Mouse (Mus musculus) hematopoietic stem cell, adult 5-6 weeks (primary cell): ENCODE results near the gene Tdrd6. TPM values are rescaled to one million over a fixed set of nuclear protein-coding genes. Genes with fewer than 3 reads are reported as not detected.
A peak's percentile ranks its signal among the peaks of the same experiment; 100 is the strongest.

Experiments
- ATAC-seq, 2 experiments: fragments of 125-278 bp in 1 of 2; replicated peaks in 1 of 2; 2 replicates each; pipeline ENCODE4 v1.8.0; 2016 to 2017; ENCODE audit warnings: inconsistent platforms in 2 of 2, mild to moderate bottlenecking in 2 of 2, moderate number of reproducible peaks in 2 of 2, low read depth in 1 of 2, moderate TSS enrichment in 1 of 2; ENCODE audit not compliant: low FRiP score in 2 of 2, poor library complexity in 2 of 2, severe bottlenecking in 2 of 2, insufficient read depth in 1 of 2, low TSS enrichment in 1 of 2
- total RNA-seq: library from RNA; stranded (forward); fragments of 172-1452, 232-1000 nt; gene quantifications from 2 replicates; pipeline ENCODE4 v1.2.3, GENCODE M21; 2017

Gene Tdrd6
- total RNA-seq, 1 experiment from 2014 or later, result not detected

DNA sequence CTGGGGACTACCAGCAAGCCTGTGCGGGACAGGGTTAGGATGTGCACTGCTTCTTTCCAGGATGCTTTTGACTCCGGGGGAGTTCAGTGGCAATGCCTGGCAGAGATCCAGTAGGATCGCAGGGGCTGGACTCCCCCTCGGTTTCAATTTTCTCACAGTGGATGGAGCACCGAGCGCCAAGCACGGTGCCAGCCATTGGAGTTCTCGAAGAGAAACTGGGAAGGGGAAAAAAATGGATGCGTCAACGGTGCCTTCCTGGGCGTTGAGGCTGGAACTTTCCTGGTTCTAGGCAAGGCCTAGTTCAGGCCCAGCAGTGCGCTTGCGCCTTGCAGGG, 295 bp upstream of the Tdrd6 start:
- ATAC-seq, result no peak

DNA sequence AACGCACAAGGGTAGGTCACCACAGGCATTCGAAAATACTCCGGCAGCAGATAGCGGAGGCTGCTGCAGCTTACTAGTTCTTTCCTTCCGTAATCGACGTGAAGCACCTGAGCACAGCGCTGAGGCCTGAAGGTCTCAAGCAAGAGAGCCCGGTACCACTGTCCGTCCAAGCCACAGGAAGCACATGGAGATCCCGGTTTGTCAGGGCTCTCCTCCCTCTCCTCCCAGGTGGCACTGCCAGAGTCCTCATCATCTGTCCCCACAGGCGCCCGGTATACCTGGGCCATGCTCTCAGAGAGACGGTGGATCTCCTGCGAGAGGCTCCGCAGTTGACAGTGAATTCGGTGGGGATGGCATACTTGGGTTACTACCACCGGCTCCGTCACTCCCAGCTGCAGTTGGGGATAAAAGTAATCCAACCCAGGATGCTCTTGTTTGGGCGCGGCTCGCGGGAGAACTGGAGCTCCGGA, 1.0 kb downstream of the Tdrd6 start:
- 0 out of 4 replicates have a peak, but pooled peaks of 1 of the 2 experiments have one; percentile 25 for ATAC-seq

DNA sequence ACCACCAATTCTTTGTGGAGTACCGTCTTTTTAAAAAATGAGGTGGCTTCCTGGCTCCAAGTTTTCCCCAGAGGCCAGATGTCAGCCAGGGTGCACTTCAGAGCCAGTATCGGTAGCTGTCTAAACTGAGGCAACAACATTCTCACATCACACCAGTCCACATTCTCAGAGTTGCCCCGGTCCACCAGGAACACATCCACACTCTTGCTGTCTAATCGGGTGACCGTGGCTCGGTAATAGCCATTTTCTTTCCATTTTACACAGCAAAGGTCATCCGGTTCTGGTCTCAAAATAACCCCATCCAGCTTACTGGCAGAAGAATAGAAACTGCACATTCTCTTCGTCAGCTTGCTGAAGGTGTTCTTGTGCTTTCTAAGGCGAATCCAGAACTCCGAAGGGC, 1.9 kb downstream of the Tdrd6 start:
- no peak for ATAC-seq

DNA sequence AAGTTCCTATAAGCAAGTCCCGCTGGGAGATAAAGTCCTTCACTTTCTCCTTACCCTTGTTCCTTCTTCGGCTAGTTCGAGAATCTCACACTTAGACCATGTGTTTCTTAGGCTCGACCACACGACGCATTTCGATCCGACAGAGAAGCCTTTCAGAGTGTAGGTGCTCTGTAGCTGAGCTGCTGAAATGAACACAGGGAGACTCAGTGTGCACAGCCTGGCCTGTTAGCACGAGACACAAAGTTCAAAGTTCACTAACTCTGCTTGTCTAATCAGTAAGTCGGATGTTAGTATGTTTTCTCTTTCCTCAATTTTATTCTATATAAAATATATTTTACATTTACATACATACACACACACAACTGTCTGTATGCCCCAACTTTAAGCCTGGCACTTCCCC, 8.0 kb downstream of the Tdrd6 start:
- no peak for ATAC-seq

DNA sequence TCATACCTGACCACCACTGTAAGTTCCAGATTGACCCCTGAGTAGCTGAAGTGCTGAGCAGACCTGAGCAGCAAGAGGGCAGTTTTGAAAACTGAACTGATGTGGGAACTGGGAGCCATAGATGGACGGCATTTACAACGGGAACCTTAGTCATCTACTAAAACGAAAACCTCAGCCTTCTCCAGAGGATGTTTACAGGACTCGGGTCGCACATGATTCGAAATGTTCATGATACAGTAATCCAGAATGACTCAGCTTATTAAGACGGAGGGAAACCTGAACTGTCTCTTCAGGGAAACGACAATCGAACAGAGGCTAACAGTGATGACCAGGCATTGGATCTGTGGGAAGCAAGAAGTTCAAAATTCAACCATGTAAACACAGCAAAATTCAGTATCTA, 10.9 kb downstream of the Tdrd6 start:
- ATAC-seq, result no peak

DNA sequence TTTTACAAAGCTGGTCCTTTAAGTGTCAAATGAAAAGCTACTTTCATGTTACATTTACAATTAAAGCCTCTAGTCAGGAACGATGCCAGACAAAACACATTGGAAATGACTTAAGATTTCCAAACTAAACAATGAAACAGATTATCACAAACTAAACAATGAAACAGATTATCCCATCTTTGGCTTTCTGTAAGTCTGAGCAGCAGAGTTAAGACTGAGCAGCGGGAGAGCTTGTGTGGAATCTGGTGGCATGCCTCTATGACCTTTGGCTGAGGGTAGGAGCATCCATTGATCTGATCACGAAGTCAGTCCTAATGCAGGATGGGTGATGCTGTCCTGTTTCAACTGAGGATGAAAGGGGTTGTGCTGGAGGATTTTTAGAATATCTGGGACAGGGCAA, 17.9 kb downstream of the Tdrd6 start:
- ATAC-seq, result no peak

DNA sequence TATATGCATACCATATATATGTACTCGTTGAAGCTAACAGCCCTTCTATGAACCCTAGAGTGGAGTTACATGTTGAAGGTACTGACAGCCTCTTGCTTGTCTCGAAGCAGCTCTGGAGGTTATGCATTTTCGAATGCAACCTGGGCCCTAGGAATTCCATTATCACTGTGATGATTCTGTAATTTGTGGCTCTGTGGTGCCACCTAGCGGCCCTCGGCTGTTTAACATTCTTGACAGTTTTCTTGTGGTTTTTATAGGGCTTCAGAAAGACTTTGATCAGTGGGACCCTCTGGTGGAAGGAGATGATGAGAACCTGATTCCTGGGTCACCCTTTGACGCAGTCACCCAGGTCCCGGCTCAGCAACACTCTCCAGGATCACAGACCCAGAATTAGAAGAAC, 18.5 kb downstream of the Tdrd6 start:
- peak in 1 of 2 experiments; percentile 76; a peak in 3 of 4 replicates for ATAC-seq

DNA sequence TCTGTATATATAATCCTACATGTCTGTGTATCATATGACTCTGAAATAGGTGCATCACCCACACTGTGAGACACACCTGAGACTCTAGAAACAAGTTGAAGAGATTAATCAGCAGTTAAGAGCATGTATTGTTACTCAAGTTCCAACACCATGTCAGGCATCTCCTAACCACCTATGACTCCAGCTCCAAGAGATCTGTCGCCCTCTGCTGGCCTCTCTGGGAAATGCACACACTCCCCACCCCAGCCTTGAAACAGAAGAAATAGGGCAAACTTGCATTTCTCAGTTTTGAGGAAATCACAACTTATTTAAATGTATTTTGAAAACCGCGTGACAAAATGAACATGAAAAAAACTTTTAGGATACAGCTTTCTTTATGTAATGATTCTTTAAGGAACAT, 23.4 kb downstream of the Tdrd6 start:
- peak; percentile 71 to 84; a peak in 1 of 4 replicates for ATAC-seq

DNA sequence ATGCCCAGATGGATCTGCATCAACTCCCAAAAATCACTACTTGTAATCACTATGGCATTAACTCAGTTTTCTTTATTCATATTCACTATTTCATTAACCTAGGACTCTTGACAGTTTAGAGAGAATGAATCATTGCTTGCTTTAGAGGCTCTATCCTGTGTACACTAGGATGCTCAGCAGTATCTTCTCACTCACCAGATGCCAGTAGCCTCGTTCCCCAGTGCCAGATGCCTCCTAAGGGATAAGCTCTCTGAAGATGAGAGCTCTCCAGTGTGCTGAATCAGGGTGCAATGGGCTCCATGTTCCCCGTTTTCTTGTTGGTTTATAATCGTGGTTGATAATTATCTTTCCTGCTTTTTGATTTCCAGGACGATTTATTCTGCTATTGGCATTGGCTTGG, 31.4 kb downstream of the Tdrd6 start:
- ATAC-seq, result no peak

DNA sequence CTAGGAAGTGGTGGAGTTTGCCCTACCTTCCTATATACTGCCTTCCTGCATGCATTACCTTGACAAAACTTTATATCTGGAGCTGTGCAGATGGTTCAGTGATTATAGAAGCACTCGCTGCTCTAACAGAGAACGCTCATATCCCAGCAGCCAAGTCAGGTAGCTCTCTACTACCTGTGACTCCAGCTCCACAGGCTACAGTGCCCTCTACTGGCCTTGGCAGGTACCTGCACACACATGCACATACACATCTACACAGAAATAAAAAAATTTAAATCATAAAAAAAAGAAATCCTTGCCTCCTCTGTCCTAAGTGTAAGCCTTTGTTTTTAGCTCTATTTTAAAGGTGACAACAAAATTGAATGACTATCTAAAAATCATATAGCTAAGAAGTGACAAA, 32.4 kb downstream of the Tdrd6 start:
- no peak for ATAC-seq

DNA sequence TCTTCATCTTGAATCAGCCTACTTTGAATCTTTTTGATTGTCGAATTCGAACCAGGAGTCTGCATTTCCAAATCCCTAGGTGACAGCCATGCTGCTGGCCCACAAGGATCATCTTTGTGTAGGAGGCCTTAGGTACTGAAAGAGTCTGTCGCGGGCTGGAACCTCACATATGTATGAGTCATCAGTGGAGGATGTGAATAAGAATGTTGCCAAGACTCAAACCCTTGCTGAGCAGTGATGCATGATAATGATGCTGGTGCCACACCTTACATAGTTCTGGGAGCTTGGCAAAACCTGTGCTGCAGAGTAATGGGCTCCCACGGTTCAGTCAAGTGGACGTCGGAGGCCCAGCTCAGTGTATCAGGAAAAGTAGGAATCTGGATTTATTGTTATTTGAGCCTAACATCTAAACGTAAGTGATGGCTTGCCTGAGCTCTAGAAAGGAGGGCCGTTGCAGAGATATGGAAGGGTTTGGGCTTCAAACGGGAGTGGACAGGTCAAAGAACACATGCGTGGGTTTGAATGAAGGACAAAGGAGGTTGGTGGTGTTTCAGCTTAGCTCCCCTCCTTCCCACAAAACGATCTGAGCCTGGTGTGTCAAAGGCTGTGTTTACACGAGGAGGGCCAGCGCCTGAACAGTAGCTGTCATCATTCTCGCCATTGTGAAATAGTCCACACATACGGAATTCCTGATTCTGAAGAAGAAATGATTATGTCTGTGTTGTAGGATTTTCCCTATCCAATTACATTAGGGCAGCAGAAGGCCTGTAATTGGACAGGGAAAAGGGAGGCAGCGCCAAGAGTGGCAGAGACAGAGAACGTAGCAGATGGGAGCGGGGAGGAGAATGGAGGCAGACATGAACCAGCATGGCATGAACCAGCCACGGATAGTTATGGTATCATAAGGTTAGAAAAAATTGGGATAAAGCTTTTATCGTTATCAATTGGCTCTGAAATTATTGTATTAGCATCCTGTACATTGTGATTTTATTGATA, 37.5 kb downstream of the Tdrd6 start:
- no peak for ATAC-seq

DNA sequence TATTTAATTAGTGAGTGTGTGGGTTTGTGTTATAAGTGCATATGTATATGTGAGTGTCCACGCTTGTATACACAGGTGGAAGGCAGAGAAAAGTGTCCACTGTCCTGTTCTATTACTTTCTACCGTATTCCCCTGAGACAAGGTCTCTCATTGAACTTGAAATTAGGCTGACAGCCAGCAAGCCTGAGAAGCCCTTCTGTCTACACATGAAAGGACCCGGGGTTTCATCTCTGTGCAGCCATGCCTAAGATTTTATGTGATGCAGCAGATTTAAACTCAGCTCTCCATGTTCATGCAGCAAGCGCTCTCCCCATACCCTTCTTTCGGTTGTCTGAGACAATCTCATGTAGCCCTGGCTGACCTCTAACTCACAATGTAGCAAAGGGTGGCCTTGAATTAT, 39.6 kb downstream of the Tdrd6 start:
- no peak for ATAC-seq

DNA sequence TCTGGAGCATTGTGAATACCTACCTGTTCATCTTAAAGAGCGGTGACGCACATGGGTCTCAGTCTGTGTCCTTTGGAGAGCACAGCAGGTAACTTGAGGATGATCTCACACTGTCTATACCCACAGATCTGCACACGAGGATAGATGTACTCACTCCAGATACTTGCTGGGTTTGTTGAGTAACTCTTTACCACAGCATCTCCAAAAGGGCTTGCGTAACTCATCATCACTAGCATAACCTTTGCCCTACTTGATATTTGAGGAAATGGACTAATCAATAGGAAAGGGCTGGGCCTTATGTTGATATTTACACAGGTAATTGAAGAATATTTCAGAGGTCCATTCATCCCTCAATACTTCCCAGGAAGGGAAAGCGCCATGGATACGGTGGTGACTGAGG, 40.3 kb downstream of the Tdrd6 start:
- ATAC-seq, result peak in 1 of 2 experiments; percentile 45; a peak in 1 of 4 replicates

DNA sequence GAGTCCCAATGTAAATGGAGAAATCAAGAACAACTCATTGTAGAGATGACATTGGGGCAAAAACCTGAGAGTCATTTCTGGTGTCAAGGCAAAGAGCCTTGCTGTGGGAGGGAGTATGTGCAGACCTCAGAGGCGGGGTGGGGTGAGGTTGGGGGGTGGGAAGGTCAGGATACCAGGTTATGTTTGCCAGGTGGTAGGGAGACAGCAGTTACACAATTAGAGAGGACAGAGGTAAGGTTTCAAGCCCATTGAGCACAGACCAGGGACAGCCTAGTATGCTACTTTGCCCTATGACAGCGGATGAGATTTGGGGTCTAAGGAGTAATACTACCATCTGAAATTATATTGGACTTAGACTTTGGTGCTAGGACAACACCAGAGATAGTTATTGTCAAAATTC, 42.8 kb downstream of the Tdrd6 start:
- no peak for ATAC-seq

DNA sequence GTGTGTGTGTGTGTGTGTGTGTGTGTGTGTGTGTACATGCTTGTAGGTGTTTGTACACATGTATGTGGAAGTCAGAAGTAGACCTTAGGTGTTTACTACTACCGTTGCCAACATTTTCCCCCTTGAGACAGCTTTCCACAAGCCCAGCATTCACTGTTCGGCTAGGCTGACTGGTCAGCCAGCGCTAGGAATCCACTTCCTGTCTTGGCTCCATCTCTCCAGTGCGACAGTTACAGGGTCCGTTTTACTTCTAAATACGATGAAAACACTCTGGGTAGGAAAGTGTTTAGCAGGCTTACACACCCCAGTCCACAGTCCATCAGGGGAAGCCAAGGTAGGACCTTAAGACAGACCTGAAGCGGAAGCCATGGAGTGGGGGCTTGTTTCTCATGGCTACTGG, 45.3 kb downstream of the Tdrd6 start:
- ATAC-seq, result no peak

DNA sequence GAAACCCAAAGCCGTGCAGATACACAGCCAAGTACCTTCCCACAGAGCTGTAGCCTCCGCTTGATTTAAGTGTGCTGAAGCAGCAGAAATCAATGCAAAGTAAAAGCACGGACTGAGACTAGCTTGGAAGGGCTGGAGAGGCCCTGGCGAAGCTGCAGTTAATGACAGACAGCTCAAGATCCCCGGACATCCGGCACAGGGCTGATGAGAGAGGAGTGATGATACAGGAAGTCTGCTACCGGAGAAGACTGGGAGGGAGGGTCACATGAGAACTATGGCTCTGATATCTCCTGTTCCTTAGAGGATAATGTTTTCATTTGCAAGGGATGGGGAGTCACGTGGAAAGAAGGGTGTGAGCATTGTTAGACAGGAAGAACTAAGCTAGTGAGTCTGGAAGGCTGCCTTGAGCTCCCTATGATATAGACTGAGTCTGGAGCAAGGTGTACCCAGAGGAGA, 49.1 kb downstream of the Tdrd6 start:
- ATAC-seq, result no peak

DNA sequence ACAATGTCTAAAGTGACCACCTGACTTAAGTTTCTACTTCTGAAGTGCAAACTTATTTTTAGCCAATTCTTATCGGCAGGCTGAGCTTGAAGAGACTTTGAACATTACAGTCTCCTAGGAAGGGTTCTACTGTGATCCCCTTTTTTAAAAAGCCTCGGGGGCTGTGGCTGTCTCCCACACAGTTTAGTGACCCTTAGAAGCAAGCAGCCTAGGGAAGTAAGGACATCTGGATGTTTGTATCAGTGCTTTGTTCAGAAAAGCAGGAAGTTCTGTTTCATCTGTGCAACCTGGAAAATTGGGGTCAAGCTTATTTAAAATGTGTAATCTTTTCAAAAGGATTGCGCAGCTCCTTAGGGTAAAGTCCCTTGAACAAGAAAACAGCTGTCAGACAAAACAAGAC, 49.6 kb downstream of the Tdrd6 start:
- ATAC-seq, result no peak

DNA sequence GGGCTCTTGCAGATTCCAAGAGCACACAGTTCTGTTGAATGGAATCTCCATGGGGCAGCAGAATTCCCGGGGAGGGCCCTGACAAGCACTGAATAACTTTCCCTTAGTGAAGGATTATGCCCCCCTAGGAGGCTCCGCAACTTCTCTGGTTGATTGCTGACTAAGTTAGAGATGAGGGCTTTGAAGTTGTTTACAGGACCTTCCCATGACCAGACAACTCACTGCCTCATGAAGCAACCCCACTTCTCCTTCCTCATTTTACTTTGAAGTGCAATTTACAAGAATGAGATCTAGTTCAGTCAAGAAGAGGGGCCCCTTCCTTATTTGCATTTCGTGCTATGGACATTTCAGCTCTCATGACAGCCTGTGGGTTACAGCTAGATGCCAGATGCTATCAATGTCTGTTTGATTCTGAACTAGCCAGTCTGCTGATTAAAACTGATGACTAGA, 56.5 kb downstream of the Tdrd6 start:
- peak; percentile 46 to 61; a peak in 2 of 4 replicates for ATAC-seq

DNA sequence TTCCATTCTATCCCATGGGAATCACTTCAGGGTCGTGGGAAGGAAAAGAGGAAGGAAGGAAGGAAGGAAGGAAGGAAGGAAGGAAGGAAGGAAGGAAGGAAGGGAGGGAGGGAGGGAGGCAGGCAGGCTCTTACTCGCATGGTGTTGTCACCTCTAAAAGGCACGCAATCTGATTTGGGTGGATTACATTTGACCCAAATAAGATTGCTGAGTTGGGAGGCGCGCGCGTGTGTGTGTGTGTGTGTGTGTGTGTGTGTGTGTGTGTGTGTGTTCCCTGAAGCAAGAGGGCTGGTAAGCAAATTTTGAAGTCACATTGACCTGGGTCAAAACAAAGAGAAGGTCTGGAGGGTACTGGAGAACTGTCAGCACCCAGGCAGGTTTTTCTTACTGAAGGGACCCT, 60.8 kb downstream of the Tdrd6 start:
- no peak for ATAC-seq
